Comparison of ENCODE assay signal across 19 mouse cellular contexts in genomic region chr16:85103116-85103787, GRCm38 (mm10).
DNase-seq lines count a peak whose midpoint lies in the region; ATAC-seq and TF ChIP-seq lines count a peak whose summit lies in the region.
"Had no signal": no experiment of that assay in that cellular context is flagged by ENCODE, and none has a peak within 500 bp of the region (broad histone marks: within the 10 kb centered on the region; RNA-seq: fewer than 3 reads in every experiment).

No protein-coding gene starts in this region.

- WGBS in forebrain, postnatal 0 days, result 68% methylated on average over 13 of the region's 13 CpGs
- 90% methylated on average over 13 of the region's 13 CpGs for WGBS in forebrain, embryonic 13.5 days
- WGBS in hindbrain, embryonic 10.5 days, result 89% methylated on average over 13 of the region's 13 CpGs
- 93% methylated on average over 13 of the region's 13 CpGs for WGBS in hindbrain, embryonic 11.5 days
- 85% methylated on average over 13 of the region's 13 CpGs for WGBS in intestine, embryonic 16.5 days
- 83% methylated on average over 13 of the region's 13 CpGs for WGBS in lung, postnatal 0 days

- no peak for TF ChIP-seq CTCF in forebrain, postnatal 0 days (IDR thresholded peaks at IDR 0.05; ENCODE audit: low read depth)
- TF ChIP-seq CTCF in lung, postnatal 0 days (IDR thresholded peaks at IDR 0.05), result no peak

- H3K27ac ChIP-seq in forebrain, postnatal 0 days (ENCODE audit: low read depth, low read length), result no peak overlapping the region
- no peak overlapping the region for H3K27ac ChIP-seq in forebrain, embryonic 13.5 days
- H3K27ac ChIP-seq in hindbrain, embryonic 10.5 days, result no peak overlapping the region
- no peak overlapping the region for H3K27ac ChIP-seq in hindbrain, embryonic 11.5 days (ENCODE audit: low read depth, low read length)
- no peak overlapping the region for H3K27ac ChIP-seq in intestine, embryonic 16.5 days (ENCODE audit: low read length)
- H3K27ac ChIP-seq in lung, postnatal 0 days (ENCODE audit: low read length), result no peak overlapping the region
- H3K27ac ChIP-seq: hindbrain, embryonic 15.5 days; liver, embryonic 13.5 days; neural tube, embryonic 15.5 days; stomach, embryonic 15.5 days had no signal

- ATAC-seq in forebrain, postnatal 0 days, result 0 out of 2 replicates have a peak, but pooled peaks have one; percentile 34
- ATAC-seq in forebrain, embryonic 13.5 days, result no peak
- no peak for ATAC-seq in hindbrain, embryonic 11.5 days (ENCODE audit: low FRiP score)
- ATAC-seq in intestine, embryonic 16.5 days, result no peak
- ATAC-seq in lung, postnatal 0 days, result no peak
- ATAC-seq: activated CD4-positive, CD25-positive, alpha-beta regulatory T cell, adult 4 months had no signal

- no peaks in the 10 kb centered on the region for H3K27me3 ChIP-seq in forebrain, postnatal 0 days (ENCODE audit: insufficient read depth, low read length)
- H3K27me3 ChIP-seq in forebrain, embryonic 13.5 days, result no peaks in the 10 kb centered on the region
- no peaks in the 10 kb centered on the region for H3K27me3 ChIP-seq in hindbrain, embryonic 10.5 days (ENCODE audit: insufficient read depth, poor library complexity, severe bottlenecking)
- no peaks in the 10 kb centered on the region for H3K27me3 ChIP-seq in hindbrain, embryonic 11.5 days (ENCODE audit: control insufficient read depth, insufficient read depth, low read length)
- H3K27me3 ChIP-seq in intestine, embryonic 16.5 days (replicated peaks; ENCODE audit: control insufficient read depth, insufficient read depth, low read length), result no peaks in the 10 kb centered on the region
- H3K27me3 ChIP-seq in lung, postnatal 0 days (replicated peaks; ENCODE audit: insufficient read depth, low read length), result no peaks in the 10 kb centered on the region
- H3K27me3 ChIP-seq: hindbrain, embryonic 15.5 days; liver, embryonic 13.5 days; neural tube, embryonic 15.5 days; stomach, embryonic 15.5 days had no signal

- no peak overlapping the region for H3K4me3 ChIP-seq in forebrain, postnatal 0 days (ENCODE audit: low read depth, low read length)
- no peak overlapping the region for H3K4me3 ChIP-seq in forebrain, embryonic 13.5 days
- no peak overlapping the region for H3K4me3 ChIP-seq in hindbrain, embryonic 10.5 days
- no peak overlapping the region for H3K4me3 ChIP-seq in hindbrain, embryonic 11.5 days (ENCODE audit: low read depth, low read length)
- H3K4me3 ChIP-seq in intestine, embryonic 16.5 days (ENCODE audit: low read length), result no peak overlapping the region
- H3K4me3 ChIP-seq in lung, postnatal 0 days (ENCODE audit: low read depth, low read length), result no peak overlapping the region
- H3K4me3 ChIP-seq: hindbrain, embryonic 15.5 days; liver, embryonic 13.5 days; neural tube, embryonic 15.5 days; stomach, embryonic 15.5 days had no signal

- no peak for DNase-seq in forebrain, postnatal 0 days
- peak; percentile 1 for DNase-seq in hindbrain, embryonic 10.5 days (ENCODE audit: low spot score)
- DNase-seq in hindbrain, embryonic 11.5 days (ENCODE audit: low spot score), result no peak
- peak; percentile 7 for DNase-seq in NIH3T3 (ENCODE audit: low read depth)
- DNase-seq in cerebellum, postnatal 10 days, result peak; percentile 50 to 57
- no peak for DNase-seq in lung, postnatal 0 days (ENCODE audit: low spot score)
- DNase-seq: adrenal gland, postnatal 25 days; gastrocnemius, postnatal 25 days; kidney, adult 2 months; kidney, postnatal 25 days; liver, embryonic 13.5 days; retina, postnatal 1 day; thymus, postnatal 14 days had no signal

- H3K36me3 ChIP-seq in forebrain, postnatal 0 days (ENCODE audit: insufficient read depth), result no peaks in the 10 kb centered on the region; the same call in 1 of the 2 replicates
- peaks cover 19% of the 10 kb centered on the region for H3K36me3 ChIP-seq in forebrain, embryonic 13.5 days (ENCODE audit: poor library complexity, severe bottlenecking)
- H3K36me3 ChIP-seq in hindbrain, embryonic 10.5 days, result peaks cover 29% of the 10 kb centered on the region
- no peaks in the 10 kb centered on the region for H3K36me3 ChIP-seq in hindbrain, embryonic 11.5 days (ENCODE audit: control insufficient read depth, insufficient read depth, low read length)
- H3K36me3 ChIP-seq in intestine, embryonic 16.5 days (ENCODE audit: control insufficient read depth, insufficient read depth, low read length), result no peaks in the 10 kb centered on the region
- H3K36me3 ChIP-seq in lung, postnatal 0 days (ENCODE audit: insufficient read depth, low read length), result peaks cover 6% of the 10 kb centered on the region
- H3K36me3 ChIP-seq: liver, embryonic 13.5 days; stomach, embryonic 15.5 days had no signal

- H3K9me3 ChIP-seq in forebrain, postnatal 0 days (ENCODE audit: low read length), result no peaks in the 10 kb centered on the region
- H3K9me3 ChIP-seq in forebrain, embryonic 13.5 days (replicated peaks), result no peaks in the 10 kb centered on the region
- H3K9me3 ChIP-seq in hindbrain, embryonic 10.5 days, result no peaks in the 10 kb centered on the region
- no peaks in the 10 kb centered on the region for H3K9me3 ChIP-seq in hindbrain, embryonic 11.5 days (ENCODE audit: control insufficient read depth, low read length)
- H3K9me3 ChIP-seq in intestine, embryonic 16.5 days (ENCODE audit: control insufficient read depth, low read length), result no peaks in the 10 kb centered on the region
- H3K9me3 ChIP-seq in lung, postnatal 0 days (ENCODE audit: low read length), result no peaks in the 10 kb centered on the region
- H3K9me3 ChIP-seq: hindbrain, embryonic 15.5 days; liver, embryonic 13.5 days; neural tube, embryonic 15.5 days; stomach, embryonic 15.5 days had no signal

- H3K4me2 ChIP-seq in forebrain, postnatal 0 days (ENCODE audit: low read depth), result no peak overlapping the region
- no peak overlapping the region for H3K4me2 ChIP-seq in forebrain, embryonic 13.5 days
- H3K4me2 ChIP-seq in hindbrain, embryonic 11.5 days (replicated peaks; ENCODE audit: low read depth, low read length), result no peak overlapping the region
- H3K4me2 ChIP-seq in intestine, embryonic 16.5 days (ENCODE audit: low read depth, low read length), result no peak overlapping the region
- no peak overlapping the region for H3K4me2 ChIP-seq in lung, postnatal 0 days (replicated peaks; ENCODE audit: low read depth, low read length)
- H3K4me2 ChIP-seq: hindbrain, embryonic 15.5 days; liver, embryonic 13.5 days; neural tube, embryonic 15.5 days; stomach, embryonic 15.5 days had no signal

- no peaks in the 10 kb centered on the region for H3K4me1 ChIP-seq in forebrain, postnatal 0 days (ENCODE audit: insufficient read depth)
- peaks cover 34% of the 10 kb centered on the region for H3K4me1 ChIP-seq in forebrain, embryonic 13.5 days
- peaks cover 35% of the 10 kb centered on the region for H3K4me1 ChIP-seq in hindbrain, embryonic 10.5 days (replicated peaks)
- no peaks in the 10 kb centered on the region for H3K4me1 ChIP-seq in hindbrain, embryonic 11.5 days (replicated peaks; ENCODE audit: control insufficient read depth, insufficient read depth, low read length)
- H3K4me1 ChIP-seq in intestine, embryonic 16.5 days (ENCODE audit: control insufficient read depth, insufficient read depth, low read length), result 0 out of 2 replicates have a peak, but pooled peaks cover 2% of the 10 kb centered on the region
- H3K4me1 ChIP-seq in lung, postnatal 0 days (ENCODE audit: insufficient read depth, low read depth, low read length), result no peaks in the 10 kb centered on the region
- H3K4me1 ChIP-seq: liver, embryonic 13.5 days had no signal

- no peak for TF ChIP-seq EP300 in lung, postnatal 0 days (IDR thresholded peaks at IDR 0.05)

- no peak overlapping the region for H3K9ac ChIP-seq in forebrain, postnatal 0 days
- no peak overlapping the region for H3K9ac ChIP-seq in forebrain, embryonic 13.5 days
- no peak overlapping the region for H3K9ac ChIP-seq in hindbrain, embryonic 11.5 days (ENCODE audit: low read depth, low read length)
- no peak overlapping the region for H3K9ac ChIP-seq in intestine, embryonic 16.5 days (ENCODE audit: low read depth, low read length)
- no peak overlapping the region for H3K9ac ChIP-seq in lung, postnatal 0 days (replicated peaks; ENCODE audit: low read depth)
- H3K9ac ChIP-seq: hindbrain, embryonic 15.5 days; liver, embryonic 13.5 days; neural tube, embryonic 15.5 days; stomach, embryonic 15.5 days had no signal

Comparison
In these comparisons a context has a peak if more than half of its experiments do, and no peak if none do; other contexts are left out.
1. DNase-seq: peak in hindbrain, embryonic 10.5 days (single experiment), NIH3T3 (single experiment) and cerebellum, postnatal 10 days (2 of 2); none in forebrain, postnatal 0 days (single experiment), hindbrain, embryonic 11.5 days (single experiment) and lung, postnatal 0 days (single experiment).